Mouse (Mus musculus) bone marrow macrophage, adult 2 months (primary cell): ENCODE measurements around the gene Tnni2.

Source experiments
- CTCF ChIP-seq: IDR thresholded peaks from 2 replicates; pipeline ENCODE4 v1.5.1; 2012; ENCODE audit warnings: low read depth, mild to moderate bottlenecking, low read length, moderate library complexity
- POLR2A ChIP-seq: IDR thresholded peaks from 2 replicates; pipeline ENCODE4 v1.6.1; 2012; ENCODE audit warnings: mild to moderate bottlenecking, low read depth, low read length, borderline replicate concordance

DNA sequence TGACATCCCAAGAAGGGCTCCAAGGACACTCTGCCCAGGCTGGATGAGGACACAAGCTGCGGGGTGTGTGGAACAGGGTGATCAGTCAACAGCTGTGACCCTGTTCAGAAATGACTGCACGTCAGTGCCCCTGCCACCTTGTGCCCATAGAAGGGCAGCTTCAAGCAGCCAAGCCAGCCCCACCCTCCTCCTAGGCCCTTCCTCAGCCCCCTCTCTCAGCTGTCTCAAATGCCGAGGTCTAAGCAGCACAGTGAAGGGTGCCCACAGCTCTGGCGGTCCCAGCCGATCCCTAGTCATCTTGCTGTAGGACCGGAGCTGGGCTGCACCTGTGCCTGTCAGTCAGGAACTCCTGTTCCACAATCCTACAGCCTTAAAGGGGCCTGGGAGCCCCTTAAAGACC is 20.6 kb downstream of the Tnni2 start:
- TF ChIP-seq POLR2A (no peak), CTCF (no peak)
